Mouse (Mus musculus) monocyte, adult 5-6 weeks (primary cell): ENCODE data around the gene Ankrd45. TPM values are rescaled to one million over a fixed set of nuclear protein-coding genes. Genes with fewer than 3 reads are reported as not detected.
"Not testable (repeated sequence)": the region's sequence is repeated elsewhere in the genome, so short reads cannot be mapped to it uniquely, and the experiment has no call there.

Experiments
- ATAC-seq: fragments of 153-309, 156-312 bp; replicated peaks from 2 replicates; pipeline ENCODE4 v1.8.0; 2017; ENCODE audit warnings: mild to moderate bottlenecking; ENCODE audit not compliant: low TSS enrichment, insufficient number of reproducible peaks, severe bottlenecking, poor library complexity, low FRiP score
- total RNA-seq: library from RNA; stranded (forward); fragments of 200-1000, 200-491, 200-594 nt; gene quantifications from 3 replicates; pipeline ENCODE4 v1.2.3, GENCODE M21; 2017

Gene Ankrd45
- total RNA-seq, 1 experiment from 2014 or later, result not detected

DNA sequence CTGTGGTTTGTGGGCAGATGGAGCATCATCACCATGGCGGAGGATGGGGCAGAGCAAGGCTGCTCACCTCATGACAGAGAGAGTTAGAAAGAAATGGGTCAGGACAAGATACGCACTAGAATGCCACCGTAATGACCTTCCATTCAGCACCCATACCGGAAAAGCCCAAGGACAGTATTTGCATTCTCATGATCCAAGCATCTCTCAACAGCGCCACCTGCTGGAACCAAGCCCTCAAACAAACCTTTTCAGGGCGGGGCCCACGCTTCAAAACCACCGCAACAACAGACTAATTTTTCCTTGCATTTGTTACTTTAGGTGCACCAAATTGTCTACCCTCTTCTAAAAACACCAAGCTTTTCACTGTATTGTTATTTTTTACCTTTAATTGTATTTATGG is 38.2 kb downstream of the Ankrd45 start:
- peak; percentile 64; the same call in 1 of the 2 replicates for ATAC-seq

DNA sequence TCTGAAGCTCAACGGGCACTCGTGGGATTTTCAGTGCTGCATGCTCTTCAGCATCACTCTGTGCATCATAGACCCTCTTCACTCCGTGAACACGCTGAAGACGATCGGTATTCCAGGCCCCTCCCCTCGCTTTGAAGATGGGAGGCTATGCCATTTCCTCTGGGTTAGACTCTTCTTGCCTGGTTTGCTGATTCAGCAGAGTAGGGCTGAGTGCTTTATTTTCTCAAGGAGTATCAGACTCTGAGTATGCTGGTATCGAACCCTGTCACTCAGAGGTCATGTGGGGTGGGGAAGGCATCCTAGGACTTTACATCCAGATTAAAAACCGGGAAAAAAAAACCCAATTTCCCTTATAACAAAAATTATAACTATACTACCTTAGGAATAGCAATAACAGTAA is 39.9 kb downstream of the Ankrd45 start:
- no peak for ATAC-seq

DNA sequence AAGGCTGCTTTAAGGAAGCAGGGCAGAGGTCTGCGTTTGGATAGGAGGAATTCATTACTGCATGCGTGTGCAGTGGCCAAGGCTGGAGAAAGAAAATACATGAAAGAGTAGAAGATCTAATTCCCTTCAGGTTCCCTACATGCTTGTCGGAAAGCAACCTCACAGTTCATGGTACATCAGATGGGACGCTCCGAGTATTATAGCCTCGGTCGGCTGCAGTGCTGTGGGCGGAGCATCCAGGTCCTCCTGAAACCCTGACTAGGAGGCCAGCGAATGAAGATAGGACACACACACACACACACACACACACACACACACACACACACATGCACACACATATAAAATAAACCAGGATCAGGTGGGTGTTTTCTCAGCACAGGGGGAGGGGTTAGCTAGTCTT is 41.2 kb downstream of the Ankrd45 start:
- ATAC-seq, result no peak

DNA sequence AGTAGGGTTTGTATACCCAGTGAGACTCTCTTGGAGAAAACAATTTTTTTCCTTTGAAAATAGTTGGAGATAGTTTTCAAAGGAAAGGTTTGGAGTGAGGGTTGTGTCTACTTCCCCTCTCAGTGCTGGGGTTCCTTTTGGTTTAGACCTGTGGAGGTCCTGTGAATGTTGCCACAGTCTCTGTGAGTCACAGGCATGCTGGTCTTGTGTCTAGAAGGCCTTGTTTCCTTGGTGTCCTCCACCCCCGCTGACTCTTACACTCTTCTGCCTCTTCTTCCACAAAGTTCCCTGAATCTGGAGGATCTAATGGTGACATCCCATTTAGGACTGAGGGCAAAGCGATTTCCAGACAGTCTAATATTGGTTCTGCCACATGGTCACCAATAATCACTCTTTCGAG is 42.9 kb downstream of the Ankrd45 start:
- no peak for ATAC-seq

DNA sequence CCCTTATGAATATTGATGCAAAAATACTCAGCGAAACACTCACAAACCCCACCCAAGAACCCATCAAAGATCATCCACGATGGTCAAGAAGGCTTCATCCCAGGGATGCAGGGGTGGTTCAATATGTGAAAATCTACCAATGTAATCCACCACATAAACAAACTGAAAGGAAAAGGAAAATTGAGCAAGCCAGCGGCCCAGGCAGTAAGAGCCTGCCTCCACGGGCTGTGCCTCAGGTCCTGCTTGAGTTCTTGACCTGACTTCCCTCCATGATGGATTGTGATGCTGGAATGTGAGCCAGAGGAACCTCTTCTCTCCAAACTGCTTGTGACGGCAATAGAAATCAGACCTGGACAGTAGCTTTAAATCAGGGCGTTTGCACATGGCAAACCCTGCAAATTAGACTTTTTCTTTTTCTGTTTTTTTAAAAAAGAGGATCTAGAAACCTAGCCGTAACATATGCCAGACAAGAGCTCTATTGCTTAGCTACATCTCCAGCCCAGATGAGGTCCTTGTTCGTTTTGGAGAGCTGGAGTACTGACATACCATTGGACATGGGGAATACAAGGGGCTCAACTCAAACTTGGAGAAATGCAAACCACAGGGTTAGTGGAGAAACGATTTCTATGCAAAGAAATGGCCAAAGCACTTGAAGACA is 47.9 kb downstream of the Ankrd45 start:
- no peak for ATAC-seq

DNA sequence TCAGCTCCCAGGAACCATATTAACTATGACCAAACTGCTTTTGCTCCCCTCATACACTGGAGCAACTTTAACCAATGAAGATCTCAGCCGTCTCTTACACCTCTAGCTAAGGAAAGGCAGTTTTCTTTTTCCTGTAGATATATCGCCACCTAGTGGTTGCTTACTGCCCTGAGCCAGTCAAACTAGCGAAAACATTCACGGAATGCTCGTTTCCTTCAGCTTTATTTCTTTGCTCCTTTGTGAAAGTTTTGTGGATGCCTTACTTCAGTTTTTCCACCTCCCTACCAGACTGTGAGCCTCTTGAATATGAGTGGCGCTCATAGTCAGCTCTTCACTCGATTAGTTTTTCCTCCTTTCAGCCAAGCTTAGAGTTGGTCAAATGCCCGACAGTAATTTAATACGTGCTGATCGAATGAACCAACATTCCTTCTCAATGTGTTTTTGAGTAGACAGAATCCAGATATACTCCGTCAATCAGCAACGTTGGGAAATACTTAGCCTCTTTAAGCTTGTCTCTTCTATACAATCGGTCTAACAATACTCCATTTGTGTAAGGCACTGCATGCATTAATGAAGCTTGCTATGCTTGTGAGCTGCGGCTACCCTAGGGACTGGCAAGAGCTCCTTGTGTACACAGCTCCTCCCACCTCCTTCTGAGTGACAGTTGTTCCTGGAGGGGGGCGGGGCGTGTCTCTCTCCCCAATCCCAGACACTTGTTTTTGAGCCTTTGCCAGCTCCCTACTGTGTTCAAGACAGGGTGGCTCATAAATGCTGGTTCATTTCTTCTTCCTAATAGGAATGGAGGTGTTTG is 53.3 kb downstream of the Ankrd45 start:
- ATAC-seq, result peak; percentile 64

DNA sequence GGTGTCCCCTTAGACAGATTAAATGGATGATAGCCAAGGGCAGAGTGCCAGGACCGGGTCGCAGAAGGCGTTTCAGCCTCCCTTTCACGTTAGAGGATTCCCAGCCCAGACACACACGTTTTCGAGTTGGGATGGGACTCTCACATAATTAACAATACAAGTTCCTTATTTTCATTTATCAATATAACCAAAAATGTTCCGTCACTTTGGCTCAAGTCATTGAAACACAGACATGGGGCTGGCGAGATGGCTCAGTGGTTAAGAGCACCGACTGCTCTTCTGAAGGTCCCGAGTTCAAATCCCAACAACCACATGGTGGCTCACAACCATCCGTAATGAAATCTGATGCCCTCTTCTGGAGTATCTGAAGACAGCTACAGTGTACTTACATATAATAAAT is 53.9 kb downstream of the Ankrd45 start:
- ATAC-seq, result not testable (repeated sequence)

DNA sequence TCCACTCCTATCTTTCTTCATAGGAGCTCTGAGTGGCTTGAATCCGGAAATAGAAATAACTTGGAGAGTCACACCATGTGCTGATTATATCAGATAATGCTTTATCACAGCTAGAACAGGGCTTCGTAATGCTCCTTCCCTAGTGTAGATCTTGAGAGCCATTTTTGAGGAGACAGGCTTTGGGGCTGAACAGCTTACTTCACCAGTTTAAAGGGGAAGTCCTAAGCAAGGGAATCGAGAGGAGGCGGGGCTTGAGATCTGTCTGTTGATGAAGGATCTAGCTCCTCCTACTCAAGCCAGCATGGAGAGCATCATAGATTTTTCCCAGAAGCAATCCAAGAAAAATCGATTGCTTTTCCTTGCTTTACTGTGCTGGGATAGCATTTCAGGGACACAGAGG is 57.4 kb downstream of the Ankrd45 start:
- ATAC-seq, result no peak

DNA sequence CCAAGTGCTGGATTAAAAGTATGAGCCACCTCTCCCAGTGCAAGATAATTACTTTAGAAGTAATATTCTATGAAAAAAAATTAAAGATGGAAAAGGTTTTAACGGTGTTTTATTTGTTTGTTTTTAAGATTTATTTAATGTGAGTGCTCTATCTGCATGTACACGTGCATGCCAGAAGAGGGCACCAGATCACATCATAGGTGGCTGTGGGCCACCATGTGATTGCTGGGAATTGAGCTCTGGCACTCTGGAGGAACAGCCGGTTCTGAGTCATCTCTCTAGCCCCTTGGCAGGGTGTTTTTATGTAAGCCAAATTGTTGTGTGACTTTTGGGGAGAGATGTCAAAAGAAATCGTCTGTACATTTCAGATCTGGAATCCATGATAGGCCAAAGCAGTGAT is 72.0 kb downstream of the Ankrd45 start:
- no peak; the same call in 1 of the 2 replicates for ATAC-seq

DNA sequence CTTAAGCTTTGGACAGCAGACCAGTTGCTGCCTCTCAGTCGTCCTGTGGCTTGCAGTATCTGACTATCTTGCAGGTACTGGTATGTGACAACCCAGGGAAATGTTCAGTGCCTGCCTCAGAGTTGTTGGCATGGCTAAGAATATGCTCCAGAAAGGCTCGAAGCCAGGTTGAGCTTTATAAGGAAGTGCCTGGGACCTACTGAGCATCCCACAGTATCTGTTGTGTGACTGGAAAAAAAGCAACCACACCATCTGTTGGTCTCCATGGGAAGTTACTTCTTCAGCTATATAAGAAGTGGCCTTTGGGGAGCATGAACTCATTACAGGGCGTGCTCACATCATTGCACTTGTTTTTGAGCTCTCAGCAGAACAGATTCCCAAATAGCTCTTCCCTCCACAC is 77.3 kb downstream of the Ankrd45 start:
- no peak for ATAC-seq

Other genes with a start within 250 kb of the Ankrd45 start
- 28.3 to 44.1 TPM (median 33.3 TPM) in 3 replicates for gene Rc3h1, start 236.3 kb upstream of the Ankrd45 start, total RNA-seq
- gene Serpinc1, start 164.1 kb upstream of the Ankrd45 start, total RNA-seq, result 0.64 to 7.9 TPM (median 0.68 TPM) in 3 replicates
- gene Zbtb37, start 107.8 kb upstream of the Ankrd45 start, total RNA-seq, result 13.1 to 20.4 TPM (median 15.5 TPM) in 3 replicates
- gene Dars2, start 72.0 kb upstream of the Ankrd45 start, total RNA-seq, result 5.7 to 12.4 TPM (median 8.2 TPM) in 3 replicates
- 3.1 to 6.8 TPM (median 4.9 TPM) in 3 replicates for gene Cenpl, start 72.0 kb upstream of the Ankrd45 start, total RNA-seq
- 17.1 to 39.8 TPM (median 20.9 TPM) in 3 replicates for gene Klhl20, start 11.2 kb upstream of the Ankrd45 start, total RNA-seq
- 2.5 TPM in 1 of 3 replicates, not detected in the others for gene Tex50, start 16.6 kb downstream of the Ankrd45 start, total RNA-seq
- 147 to 194 TPM (median 189 TPM) in 3 replicates for gene Prdx6, start 108.5 kb downstream of the Ankrd45 start, total RNA-seq